Mouse (Mus musculus): Measurements from ENCODE around the gene Myo18b.

The Myo18b gene

DNA sequence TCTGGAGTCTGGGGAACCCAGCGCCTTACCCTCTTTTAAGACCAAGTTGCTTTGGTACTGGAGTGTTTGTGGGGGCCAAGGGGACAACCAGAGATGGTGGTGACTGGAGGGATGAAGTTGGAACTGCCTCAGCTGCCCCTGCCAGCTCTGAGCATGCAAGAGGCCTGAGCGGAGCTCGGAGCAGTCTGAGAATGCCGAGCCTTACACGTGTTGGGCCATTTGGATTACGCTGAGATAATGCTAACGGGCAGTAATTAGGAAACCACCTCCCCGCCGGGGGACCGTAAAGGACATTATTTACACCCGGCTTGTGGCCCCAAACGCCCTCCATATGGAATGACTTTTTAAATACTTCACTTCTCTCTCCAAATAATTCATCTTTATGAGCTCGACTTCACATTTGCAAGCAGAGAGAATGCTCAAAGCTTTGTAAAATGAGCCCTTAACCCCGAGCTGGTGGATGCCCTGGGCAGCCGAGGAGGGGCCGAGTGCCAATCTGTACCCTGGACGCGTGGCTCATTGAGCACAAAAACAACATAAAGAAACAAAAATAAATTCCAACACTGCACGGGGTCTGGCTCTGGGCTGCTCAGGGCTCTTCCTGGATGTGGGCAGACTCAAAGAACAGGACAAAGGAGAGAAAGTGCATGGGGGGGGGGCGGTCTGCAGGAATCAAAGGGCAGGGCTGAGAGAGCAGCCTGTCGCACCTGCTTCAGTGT lies 148.0 kb downstream of the Myo18b start:
- no peak for DNase-seq (ENCODE audit: low read depth, low spot score)

DNA sequence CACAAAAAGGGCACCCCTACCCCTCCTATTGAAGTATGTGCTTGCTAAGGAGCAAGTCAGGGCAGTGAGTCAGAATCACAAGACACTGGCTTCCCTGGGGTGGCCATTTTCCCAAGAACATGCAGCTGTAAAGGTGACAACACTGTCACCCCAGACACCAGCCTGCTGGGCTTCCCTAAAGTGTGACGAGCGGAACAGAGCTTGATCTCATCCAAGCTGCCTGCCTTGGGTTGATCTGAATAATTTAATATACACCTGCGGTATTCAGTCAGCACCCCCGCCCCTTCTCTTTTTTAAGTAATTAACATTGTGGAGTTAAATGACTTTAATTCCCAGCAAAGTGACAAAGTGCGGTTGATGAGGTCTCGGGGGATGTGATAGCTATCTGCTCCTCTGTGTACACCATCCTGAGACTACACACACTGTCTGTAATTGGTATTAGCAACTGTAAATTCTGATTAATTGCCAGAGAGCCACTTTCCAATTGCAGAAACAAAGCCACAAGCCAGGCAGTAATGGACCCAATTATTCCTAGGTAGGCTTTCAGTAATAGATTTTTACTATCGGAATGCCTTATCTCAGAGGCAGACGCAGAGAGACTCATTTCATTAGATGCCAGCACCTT lies 148.7 kb downstream of the Myo18b start:
- DNase-seq (ENCODE audit: low read depth, low spot score), result no peak

DNA sequence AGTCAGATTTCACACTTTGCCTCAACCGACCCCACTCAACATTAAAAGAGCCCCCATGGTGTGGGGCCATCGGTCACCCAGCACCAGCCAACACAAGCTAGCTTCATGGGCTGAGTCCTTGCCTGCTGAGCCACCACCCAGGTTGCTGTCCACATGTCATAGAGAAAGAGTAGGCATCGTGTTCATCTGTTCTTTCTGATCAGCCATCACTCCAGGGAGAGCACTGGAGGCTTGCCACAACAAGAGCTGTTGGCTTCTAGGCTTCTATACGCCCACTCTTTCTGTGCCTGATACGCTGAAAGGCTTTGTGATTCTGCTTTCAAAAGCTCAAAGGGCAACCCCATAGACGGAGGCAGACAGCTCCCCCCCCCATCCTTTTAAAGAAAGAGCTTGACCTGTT lies 151.0 kb downstream of the Myo18b start:
- no peak for DNase-seq (ENCODE audit: low read depth, low spot score)

DNA sequence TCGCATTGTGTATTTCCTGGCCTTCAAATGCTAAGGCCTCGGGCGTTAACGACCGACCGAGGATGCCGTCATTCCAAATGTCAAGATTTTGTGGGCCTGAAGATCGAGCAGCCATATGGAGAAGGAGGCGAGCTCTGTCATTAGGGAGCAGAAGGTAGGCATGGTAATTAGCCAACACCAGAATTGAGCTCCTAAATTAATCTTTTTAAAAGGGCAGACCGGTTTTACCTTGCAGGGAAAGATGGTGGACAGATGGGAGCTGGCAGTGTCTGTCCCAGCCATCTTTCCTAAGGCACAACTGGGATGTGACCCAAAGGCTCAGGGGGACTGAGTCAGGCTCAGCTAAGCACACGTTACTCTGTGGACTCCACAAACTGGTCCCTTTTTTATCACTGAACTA lies 151.6 kb downstream of the Myo18b start:
- no peak for DNase-seq (ENCODE audit: low read depth, low spot score)

DNA sequence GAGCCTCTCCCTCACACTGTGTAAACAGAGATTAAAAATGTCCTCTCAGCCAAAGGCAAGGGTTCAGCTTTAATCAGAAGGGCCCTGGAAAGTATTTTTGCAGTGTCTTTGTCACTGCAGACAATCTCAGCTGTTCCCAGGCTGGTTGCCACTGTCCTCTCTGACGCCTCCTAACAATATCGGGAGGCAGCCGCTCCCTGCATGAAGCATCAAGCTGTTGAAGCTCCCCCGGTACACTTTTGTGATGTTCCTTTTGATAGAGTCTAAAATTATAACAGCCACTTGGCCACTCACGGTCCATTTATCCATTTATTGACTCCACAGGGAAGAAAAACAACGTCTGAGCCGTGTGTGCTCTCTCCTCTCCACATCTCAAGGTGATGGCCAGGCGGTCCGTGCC lies 153.0 kb downstream of the Myo18b start:
- DNase-seq (ENCODE audit: low read depth, low spot score), result no peak

DNA sequence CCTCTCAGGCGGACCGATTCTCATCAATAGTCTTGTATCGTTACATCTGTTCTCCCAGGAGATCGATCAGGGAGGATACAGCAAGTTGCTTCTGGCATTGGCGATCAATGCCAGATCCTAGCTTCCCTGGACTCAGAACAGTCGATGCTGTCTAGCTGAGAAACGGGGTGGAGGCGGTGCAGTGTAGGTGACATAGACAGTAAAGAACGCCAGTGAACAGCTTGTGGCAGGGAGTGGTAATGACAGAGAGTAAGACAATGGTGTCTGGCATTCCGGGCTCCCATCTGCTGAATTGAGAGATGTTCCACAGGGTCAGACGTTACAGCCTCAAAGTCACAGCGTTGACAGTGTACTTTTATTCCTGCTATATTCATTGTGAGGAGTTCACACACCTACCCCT lies 155.5 kb downstream of the Myo18b start:
- DNase-seq (ENCODE audit: low read depth, low spot score), result peak; percentile 57

DNA sequence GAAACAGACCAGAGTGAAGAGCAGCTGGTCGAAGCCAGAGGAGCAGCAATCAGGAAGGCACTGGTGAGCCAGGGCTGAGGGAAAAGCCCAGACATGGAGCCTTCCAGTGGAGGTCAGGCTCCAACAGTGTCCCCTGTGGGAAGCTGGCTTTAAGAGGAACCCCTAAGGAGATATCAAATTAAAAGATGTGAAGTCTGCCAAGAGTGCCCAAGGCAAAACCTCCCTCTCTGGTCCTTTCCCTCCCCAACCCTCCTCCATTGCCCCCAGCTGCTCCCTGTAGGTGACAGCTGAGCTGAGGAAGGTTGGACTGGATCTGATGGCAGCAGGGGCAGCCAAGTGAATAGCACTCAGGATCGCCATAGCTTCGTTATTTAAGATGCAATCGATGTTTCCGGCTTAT lies 161.1 kb downstream of the Myo18b start:
- DNase-seq (ENCODE audit: low read depth, low spot score), result no peak

DNA sequence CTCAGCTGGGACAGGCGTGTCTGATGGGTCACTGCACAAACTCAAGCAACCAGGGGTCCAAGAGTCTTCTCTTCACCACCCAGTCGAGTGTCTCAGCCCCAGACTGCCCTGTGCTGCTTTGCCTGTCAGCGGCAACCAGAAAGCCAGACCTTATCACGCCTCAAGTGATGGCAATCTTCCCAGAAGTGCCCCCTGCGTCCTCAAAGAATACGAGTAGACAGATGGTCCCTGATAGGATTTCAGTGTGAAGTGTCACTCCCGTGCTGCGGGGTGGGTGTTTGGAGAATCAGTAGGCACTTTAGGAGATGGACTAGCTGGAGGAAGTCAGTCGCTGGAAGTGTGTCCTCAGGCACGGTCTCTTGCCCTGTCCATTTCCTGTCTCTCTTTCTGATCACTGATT lies 165.6 kb downstream of the Myo18b start:
- DNase-seq (ENCODE audit: low read depth, low spot score), result no peak

DNA sequence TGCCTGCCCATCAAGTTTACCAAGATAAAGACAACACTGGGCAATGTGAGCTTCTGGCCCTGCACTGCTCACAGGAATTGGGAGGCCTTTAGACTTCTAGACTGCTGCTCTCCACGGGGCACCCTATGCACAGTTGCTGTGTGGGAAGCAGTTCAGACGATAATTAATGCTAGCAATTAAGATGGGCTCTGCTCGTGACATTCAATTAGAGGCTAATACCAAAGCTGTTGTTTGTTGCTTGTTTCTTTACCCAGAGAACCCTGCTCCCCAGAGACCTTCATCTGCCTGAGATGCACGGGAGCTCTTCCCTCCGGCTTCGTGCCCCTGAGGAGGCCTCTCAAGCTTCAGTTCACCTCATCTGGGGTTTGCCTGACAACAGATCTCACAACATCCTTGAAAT lies 167.7 kb downstream of the Myo18b start:
- no peak for DNase-seq (ENCODE audit: low read depth, low spot score)

DNA sequence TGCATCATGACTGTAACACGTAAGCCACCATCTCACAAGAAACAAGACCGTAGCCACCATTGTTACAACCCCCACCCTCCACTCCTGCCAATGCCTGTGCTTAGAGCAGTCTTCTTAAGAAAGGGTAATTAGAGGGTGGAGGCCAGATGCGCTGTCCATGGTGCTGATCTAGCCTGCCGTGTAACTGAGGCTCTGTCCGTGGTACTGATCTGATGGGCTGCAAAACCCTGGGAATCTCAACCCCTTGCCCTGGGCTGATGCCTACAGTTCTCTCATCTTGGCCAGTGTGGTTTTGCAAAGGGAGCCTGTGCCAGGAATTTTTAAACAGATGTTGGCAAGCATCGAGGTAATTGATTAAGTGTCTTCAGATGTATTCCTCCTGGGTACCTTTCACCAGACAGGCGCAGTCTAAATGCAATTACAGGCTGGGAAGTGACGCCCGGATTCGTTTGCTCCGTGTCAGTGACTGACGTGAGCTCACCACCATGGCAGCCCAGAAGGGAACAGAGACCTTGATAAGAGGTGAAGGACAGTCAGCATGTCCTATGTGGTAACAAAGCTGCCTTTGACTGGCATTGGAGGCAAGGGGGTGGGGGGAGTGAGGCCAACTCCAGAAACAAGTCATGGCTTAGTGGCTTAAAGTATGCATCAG lies 177.4 kb downstream of the Myo18b start:
- DNase-seq (ENCODE audit: low read depth, low spot score), result peak; percentile 90

DNA sequence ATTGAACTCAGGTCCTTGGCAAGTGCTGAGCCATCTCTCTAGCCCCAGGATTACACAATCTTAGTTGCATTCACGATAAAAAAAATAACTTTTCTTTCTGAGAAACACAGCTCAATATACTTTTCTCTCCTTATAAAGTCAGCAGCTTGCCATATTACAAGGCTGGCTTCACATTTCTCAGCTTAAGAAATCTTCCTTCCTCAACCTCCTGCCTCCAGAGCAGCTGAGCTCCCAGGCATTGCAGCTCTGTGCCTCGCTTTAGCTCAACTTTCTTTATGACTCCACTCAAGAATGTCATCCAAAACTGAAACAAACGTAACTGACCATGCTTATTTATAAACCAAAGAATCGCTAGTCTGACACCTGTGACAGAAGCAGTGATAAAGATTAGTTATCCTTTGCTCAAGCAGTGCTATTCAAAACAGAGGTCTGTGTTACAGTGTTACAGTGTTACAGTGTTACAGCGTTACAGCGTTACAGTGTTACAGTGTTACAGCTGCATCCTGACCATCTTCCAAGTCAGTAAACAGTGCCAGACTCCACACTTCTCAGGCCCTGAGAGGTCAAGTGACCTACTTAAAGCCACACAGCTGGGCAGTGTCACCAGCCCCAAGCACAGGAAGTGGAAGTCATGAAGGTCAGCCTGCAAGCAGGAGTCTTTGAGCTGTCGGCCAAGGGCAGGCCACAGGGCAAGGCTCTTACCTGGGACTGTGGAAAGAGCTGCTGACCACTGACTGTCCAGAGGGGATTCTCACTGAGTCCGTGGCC lies 181.3 kb downstream of the Myo18b start:
- no peak for DNase-seq (ENCODE audit: low read depth, low spot score)

DNA sequence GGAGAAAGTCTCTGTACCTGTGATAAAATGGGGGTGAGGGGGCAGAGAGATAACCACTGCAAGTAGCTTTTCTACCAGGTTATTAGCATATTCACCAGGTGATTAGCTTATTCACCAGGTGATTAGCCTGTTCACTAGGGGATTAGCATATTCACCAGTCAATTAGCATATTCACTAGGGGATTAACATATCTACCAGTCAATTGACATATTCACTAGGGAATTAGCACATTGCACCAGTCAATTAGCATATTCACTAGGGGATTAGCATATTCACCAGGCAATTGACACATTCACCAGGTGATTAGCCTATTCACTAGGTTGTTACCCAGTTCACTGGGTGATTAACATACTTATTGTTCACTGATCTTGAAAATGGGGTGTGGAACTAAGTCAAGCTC lies 186.3 kb downstream of the Myo18b start:
- peak; percentile 19 for DNase-seq (ENCODE audit: low read depth, low spot score)

DNA sequence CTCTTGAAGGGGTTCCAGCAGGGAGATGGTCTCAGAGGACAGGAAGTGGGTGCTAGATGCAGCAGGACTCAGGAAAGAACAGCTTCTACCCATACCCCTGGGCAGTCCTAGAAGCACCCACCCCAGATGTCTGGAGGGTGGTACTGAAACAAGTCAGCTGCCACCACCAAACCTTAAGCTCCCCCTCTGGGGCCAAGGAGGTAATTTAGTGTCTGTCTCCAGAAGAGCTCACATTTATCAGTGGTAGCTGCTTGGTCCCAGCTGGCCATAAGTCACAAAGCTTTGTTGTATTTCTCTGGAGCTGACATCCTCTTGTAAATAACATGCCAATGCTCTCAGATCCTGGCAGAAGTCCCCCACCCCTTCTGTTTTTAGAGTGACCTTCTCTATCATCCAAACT lies 187.7 kb downstream of the Myo18b start:
- no peak for DNase-seq (ENCODE audit: low read depth, low spot score)

DNA sequence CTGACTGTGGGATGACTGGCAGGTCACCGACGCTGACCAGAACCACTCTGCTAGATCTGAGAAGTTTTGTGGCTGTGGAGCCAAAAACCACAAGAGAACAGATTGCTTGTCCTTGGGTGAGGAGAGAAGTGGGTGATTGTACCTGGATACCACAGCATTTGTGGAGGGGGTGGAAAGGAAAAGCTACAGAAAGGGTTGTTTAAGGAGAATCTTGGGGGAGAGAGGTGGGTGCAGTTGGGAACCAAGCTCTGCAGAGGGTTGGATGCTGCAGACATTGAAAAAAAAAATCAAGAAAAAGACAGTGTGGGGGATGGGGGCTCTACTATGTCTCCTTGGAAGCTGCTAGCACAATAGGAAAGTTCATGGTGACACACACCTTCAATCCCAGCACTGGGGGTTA lies 188.7 kb downstream of the Myo18b start:
- DNase-seq (ENCODE audit: low read depth, low spot score), result no peak

DNA sequence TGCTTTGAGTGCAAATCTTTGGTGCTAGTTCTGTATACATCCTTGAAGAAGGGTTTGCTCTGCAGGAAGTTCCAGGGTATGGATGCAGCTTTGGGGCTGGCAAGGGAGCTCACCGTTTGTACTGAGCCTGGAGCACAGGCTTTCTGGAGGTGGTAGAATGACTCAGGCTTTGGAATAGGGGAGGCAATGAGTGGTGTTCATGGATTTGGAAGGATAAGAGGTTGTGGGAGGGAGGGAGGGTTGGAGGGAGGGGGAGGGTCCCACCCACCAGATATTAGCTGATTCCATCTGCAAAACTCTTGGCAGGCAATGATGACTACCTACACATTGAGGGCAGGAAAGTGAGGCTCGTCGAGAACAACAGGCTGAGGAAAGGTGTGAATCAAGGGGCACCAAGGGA lies 195.4 kb downstream of the Myo18b start:
- DNase-seq (ENCODE audit: low read depth, low spot score), result no peak

DNA sequence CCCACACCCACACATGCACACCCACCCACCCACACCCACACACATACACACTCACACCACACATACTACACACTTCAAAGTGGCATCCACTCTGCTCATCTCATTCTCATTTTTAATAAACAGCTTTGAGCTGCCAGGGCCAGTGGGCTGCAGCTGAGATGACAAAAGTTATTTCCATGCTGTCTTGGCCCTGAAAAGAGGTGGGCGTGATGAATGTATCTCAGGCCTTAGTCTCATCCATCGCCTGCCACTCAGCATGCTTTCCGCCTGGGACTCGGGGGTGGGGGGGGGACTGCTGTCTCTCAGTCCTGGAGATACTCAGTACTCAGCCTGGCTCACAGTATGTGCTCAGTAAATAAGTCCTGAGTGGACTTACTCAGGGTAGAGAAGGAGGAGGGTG lies 199.5 kb downstream of the Myo18b start:
- no peak for DNase-seq (ENCODE audit: low read depth, low spot score)

DNA sequence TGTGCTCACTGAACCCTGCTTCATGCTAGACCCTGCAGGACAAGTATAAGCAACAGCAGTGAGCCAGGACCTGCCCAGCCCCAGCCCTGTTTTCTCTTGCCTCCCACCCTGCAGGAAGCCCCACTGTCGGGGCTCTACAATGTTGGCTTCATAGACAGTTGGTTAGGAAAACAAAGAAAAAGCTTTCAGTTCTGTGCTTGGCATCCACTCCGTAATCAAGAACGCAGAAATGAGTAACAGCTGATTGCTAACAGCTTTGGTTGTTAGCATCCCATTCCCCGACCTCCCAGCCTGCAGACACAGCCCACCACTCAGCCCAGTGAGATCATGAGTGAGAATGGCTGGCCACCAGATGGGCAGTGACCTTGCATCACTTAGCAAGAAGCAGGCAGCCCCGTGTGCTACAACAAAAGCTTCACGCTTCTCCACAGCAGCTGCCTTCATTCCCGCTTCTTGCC lies 200.9 kb downstream of the Myo18b start:
- DNase-seq (ENCODE audit: low read depth, low spot score), result no peak

DNA sequence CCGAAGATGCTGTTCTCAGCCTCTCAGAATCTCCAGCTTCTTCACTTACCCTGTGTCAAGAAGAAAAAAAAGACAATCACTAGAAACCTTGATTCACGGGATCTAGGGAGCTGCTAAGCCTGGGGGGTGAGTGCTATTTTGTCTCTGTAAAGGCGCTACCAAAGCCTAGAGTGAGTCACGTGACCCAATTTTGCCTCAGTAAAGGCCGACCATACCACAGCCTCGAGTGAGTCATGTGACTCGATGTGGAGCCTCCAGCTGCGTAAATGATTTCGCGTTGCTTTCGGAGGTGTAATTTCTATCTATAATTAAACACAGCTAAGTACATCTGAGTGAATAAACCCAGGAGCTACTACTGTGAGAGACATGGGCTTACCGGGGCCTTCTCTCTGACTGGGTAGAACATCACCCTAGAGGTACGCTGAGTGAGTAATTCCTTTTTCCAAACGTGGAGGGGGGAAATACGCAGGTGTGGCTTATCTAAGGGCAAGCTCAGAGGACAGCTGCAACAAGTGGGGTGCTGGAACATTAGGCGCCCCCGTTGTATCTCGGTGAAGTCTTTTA lies 202.8 kb downstream of the Myo18b start:
- no peak for DNase-seq (ENCODE audit: low read depth, low spot score)

DNA sequence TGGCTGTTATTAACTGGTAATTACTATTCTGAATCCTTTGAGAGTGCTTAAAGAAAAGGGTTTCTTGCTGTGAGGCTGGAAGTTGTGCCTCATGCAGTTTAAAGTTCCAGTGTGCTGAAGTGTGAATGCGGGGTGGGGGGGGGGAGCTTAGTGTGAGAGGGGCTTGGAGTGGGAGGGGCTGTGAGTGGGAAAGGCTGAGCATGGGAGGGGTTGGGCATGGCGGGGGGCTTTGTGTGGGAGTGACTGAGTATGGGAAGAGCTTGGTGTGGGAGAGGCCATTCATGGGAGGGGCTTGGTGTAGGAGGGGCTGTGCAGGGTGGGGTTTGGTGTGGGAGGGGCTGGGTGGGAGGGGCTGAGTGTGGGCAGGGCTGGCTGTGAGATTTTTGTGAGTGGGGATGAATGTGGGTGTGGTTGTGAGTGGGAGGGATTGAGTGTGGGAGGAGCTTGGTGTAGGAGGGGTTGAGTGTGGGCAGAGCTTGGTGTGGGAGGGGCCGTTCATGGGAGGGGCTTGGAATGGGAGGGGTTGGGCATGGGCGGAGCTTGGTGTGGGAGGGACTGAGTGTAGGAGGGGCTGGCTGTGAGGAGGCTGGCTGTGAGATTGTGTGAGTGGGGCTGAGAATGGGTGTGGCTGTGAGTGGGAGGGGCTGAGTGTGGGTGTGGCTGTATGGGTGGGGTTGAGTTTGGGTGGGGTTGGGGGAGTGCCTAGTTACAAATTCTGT lies 208.9 kb downstream of the Myo18b start:
- peak; percentile 55 for DNase-seq (ENCODE audit: low read depth, low spot score)

DNA sequence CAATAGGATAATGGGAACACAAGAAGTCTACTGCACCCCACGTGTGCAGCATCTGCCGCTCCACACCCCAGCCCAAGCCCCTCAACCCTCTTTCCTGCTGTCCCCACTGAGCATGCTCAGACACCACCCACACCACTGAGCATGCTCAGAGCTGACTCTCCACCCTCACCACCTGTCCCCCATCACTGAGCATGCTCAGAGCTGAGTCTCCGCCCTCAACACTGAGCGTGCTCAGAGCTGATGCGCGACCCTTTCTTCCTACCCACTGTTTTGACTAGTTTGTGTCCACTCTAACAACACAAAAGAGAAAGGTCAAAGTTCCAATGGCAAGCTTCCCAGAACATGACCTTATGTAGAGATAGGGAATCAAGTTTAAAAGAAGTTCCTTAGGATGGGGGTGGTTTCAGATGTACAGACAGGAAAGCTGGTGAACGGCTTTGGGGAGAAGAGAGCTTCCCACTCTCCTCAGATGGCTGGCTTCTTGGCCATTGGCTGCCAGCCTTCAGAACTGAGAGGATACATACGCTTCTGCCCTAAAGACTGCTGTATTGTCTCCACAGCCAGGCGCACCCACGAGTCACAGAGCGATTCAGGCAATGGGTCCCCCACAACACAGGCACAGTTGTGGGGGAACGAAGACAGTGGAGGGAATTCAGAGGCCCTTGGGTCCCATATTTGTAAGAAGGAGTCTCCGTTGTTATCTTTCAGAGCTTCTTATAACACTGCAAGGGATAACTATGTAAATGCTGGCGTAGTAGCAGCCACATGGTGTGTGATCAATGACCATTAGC lies 209.7 kb downstream of the Myo18b start:
- peak; percentile 82 for DNase-seq (ENCODE audit: low read depth, low spot score)

DNA sequence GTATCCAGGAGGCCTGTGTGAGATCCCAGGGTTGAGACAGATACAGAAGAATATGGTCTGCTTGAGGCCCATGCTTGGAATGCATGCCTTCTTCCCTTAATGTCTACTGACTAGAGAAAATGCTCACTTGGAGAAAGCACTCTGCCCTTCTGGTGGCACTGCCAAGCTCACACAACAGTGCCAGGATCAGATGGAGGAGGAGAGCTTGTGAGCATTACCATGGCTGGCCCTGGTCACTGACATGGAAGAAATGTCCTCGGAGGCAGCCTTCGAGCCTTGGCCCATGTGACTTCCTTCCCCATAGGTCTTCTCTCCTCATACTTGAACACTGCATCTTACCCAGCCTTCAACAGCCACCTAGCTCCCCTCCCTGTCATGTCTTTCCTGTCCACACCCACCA lies 216.9 kb downstream of the Myo18b start:
- DNase-seq (ENCODE audit: low read depth, low spot score), result no peak
